Mouse (Mus musculus) CD4-positive, CD25-positive, alpha-beta regulatory T cell, adult 2 months (primary cell): ENCODE data around the gene Pam.
A peak's percentile ranks its signal among the peaks of the same experiment; 100 is the strongest.
"Not testable (repeated sequence)": the region's sequence is repeated elsewhere in the genome, so short reads cannot be mapped to it uniquely, and the experiment has no call there.

Experiments
- DNase-seq: peaks from one replicate; pipeline ENCODE4 v3.0.0-alpha.2; 2012; ENCODE audit warnings: low read depth, low spot score

Pam gene

GRCm38 (mm10) chr1:97769294-97769903 lies 326.0 kb downstream of the Pam start:
- DNase-seq: no peak

- peak; percentile 39 for DNase-seq
Observed at GRCm38 (mm10) chr1:97768906-97769293, 326.5 kb downstream of the Pam start.

DNA sequence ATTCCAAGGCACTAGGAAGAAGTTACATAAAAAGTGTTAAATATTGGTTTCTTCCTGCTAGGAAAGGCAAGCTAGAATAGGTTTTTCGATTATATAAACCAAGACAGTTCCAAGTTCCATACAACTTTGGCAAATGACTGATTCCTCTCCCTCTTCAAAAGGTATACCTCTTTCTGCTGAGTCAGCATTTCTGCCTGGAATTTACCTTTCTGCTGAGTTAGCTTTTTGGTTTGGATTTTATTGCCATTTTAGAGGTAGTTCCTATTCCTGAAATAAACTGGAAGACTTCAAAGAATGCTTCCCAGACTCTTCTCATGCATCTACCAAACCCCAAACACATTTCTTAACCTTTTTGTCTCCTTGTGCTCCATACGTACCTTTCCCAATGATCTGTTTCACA lies 327.4 kb downstream of the Pam start:
- DNase-seq: peak; percentile 19

GRCm38 (mm10) chr1:97765712-97766111 lies 329.7 kb downstream of the Pam start:
- DNase-seq: not testable (repeated sequence)

GRCm38 (mm10) chr1:97761477-97761876 lies 334.0 kb downstream of the Pam start:
- DNase-seq: no peak

- DNase-seq: no peak
Observed at GRCm38 (mm10) chr1:97760598-97760997, 334.8 kb downstream of the Pam start.

DNA sequence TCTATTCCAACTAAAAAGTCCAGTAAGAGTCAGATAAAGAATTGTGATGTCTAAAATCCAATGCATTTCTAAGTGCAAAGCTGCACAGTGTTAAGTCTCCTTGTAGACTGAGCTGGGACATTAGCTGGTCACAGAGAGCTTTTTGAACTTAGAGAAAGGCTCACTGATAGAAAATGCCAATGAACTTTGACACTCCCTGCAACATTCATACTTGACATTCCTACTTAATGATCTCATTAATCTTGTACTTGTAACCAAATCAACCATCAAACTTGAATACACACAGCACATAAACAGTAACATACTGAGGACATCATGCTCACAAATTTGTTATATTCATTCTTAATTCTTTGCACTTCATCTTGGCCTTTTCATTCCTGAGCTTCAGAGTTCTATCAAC lies 335.6 kb downstream of the Pam start:
- no peak for DNase-seq

- no peak for DNase-seq
Observed at GRCm38 (mm10) chr1:97754392-97754791, 341.1 kb downstream of the Pam start.

DNA sequence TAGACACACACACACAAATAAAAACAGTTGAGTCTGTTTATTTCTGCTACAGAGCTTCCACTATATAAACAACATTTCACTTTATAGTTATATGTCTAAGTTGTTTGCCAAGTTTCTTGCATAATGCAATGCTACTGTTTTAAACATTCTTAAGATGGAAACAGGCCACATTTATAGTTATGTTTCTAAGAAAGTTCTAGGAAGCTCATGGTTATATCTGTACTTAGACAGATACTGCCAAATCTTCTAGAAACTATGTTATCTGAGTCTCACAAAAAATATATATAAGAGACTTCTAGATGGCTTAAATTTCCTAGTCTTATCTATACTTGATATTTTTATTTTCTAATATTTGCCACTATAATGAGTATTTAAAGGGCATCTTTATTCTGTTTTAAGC lies 342.2 kb downstream of the Pam start:
- DNase-seq: no peak

DNA sequence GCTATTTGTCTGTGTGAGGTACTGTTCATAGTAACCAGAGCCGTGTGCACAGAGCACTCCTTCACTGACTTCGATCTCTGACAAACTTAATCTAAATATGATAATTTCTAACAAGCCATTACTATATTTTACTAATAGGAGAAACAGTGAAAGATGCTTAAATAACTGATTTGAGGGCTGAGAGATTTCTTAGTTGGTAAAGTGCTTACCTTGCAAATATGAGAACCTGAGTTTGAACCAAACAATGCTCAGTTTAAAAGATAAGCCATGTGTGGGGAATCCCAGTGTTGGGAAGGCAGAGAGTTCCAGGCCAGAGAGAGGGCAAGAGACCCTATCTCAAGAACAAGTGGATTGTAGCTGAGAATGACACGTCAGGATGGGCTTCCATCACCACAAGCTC lies 347.3 kb downstream of the Pam start:
- no peak for DNase-seq

DNA sequence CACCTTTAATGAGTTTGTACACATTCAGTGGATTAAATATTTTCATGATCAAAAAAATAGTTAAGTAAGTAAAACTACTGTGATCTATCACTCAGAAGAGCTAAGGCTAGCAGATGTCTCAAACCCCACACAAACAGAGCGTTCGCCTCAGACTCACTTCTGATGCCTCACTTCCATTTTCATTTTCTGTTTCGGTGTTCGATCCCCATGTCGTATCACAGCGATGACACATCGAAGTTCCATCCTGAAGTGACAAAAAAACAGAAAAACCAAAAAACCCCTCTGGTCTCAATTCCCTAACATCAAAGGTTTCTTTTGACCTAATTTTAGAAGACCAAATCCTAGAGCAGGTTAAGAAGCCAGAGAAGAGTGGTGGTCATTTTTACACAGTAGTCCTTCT lies 349.2 kb downstream of the Pam start:
- DNase-seq: peak; percentile 52

- no peak for DNase-seq
Observed at GRCm38 (mm10) chr1:97745712-97746111, 349.7 kb downstream of the Pam start.
